In the genomic region with DNA sequence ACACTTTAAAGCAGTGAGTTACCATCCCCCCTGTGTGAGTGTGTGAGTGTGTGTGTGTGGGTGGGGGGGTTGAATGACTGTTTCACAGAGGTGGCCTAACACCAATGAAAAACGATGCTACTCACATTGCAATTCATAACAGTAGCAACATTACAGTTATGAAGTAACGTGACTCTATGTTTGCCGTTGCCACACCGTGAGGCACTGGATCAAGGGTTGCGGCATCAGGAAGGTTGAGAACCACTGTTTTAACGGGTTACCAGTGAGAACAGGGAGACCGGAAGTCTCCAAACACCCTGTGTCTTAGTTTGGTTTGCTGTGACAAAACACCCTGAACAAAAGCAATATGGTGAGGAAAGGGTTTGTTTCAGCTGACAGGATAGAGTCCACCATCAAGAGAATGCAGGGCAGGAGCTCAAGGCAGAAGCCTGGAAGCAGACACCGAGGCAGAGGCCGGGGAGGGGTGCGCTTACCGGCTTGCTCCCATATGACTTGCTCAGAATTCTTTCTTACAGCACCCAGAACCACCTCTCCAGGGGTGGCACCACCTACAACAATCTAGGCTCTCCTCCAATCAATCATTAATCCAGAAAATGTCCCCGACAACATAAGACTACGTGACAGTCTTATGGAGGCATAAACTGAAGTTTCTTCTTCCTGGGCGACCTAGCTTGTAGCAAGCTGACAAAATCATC, we compare ENCODE assay signal across 14 mouse cellular contexts. TPM values are rescaled to one million over a fixed set of nuclear protein-coding genes. Genes with fewer than 3 reads are reported as not detected.
DNase-seq lines count a peak whose midpoint lies in the region; ATAC-seq lines count a peak whose summit lies in the region.
"Had no signal": no experiment of that assay in that cellular context is flagged by ENCODE, and none has a peak within 500 bp of the region (broad histone marks: within the 10 kb centered on the region; RNA-seq: fewer than 3 reads in every experiment).

No protein-coding gene starts in this region.

- intact Hi-C loops in left cerebral cortex, postnatal 10 days (cut with DNase I) = no loop called here

- peak; percentile 54 for ATAC-seq in CD4-positive, CD25-positive, alpha-beta regulatory T cell, adult 4 months
- ATAC-seq: midbrain, embryonic 15.5 days had no signal

- peak; percentile 44 for DNase-seq in kidney, adult 11 months
- no peak for DNase-seq in kidney, adult 18-20 months
- DNase-seq in CD4-positive helper T cell, adult 2 months (ENCODE audit: low read depth, low spot score) = peak; percentile 33
- peak; percentile 47 for DNase-seq in kidney, postnatal 14 days
- DNase-seq in left cerebral cortex, postnatal 10 days (ENCODE audit: extremely low spot score in 1 of 2, low spot score in 2 of 2) = no peak
- DNase-seq in retina, postnatal 1 day = no peak
- DNase-seq: cerebellum, adult 11-12 months; liver, embryonic 13.5 days; lung, embryonic 14.5 days; right cerebral cortex, postnatal 14 days; spleen, adult 18-20 months; thymus, postnatal 4 days had no signal

RNA-seq across cellular contexts. Expression of gene Tmem170b, which starts 57.9 kb away (rescaled TPM):
- 10 to 100 TPM; 11.0 to 14.2 TPM for polyA plus RNA-seq in CD4-positive, CD25-positive, alpha-beta regulatory T cell, adult 4 months (2017; shearing (Covaris generic))
- 10 to 100 TPM; 83.5 to 85.9 TPM for total RNA-seq in left cerebral cortex, postnatal 10 days (2021)

Comparison
In these comparisons a context has a peak if more than half of its experiments do, and no peak if none do; other contexts are left out.
1. DNase-seq: peak in kidney, adult 11 months (single experiment), CD4-positive helper T cell, adult 2 months (single experiment) and kidney, postnatal 14 days (single experiment); none in kidney, adult 18-20 months (single experiment), left cerebral cortex, postnatal 10 days (0 of 2) and retina, postnatal 1 day (single experiment).